Mouse (Mus musculus): ENCODE measurements around the gene Rarg.

DNA sequence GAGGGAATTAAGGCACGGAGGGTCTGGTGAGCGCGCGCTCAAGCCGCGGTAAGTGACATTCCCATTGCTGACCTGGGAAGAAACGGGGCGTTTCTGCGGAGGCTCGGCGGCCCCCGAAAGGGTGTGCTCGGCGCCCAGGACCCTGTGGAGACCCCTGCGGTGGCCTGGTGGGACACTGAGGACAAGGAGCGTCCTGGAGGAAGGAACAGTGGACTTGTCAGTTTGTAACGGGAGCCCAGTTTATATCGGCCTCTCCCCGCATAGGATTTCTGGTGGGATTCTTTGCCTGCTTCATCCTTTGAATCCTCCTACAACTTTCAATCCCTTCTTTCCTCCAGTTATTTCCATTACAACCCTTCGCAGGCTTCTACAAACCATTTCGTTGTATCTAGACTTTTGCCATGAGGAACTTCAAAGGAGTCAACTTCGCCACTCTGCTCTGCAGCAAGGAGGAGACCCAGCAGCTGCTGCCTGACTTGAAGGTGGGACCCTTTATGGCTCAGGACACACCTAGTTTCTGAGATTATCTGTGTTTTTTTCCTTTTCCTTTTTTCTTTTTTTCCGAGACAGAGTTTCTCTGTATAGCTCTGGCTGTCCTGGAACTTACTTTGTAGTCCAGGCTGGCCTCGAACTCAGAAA, 39.2 kb upstream of the Rarg start:
- TF ChIP-seq CTCF (IDR thresholded peaks at IDR 0.05 in 2 of 3, conservative IDR thresholded peaks at IDR 0.05 in 1 of 3; ENCODE audit: control insufficient read depth in 1 of 3, insufficient read depth in 1 of 3, low read depth in 2 of 3, low read length in 3 of 3, poor library complexity in 1 of 3, severe bottlenecking in 1 of 3): no peak
- TF ChIP-seq USF1 (IDR thresholded peaks at IDR 0.05; ENCODE audit: low read depth, low read length): no peak
- peak in 1 of 2 experiments; percentile 99; a peak in 1 of 4 replicates for TF ChIP-seq POLR2A (IDR thresholded peaks at IDR 0.05; ENCODE audit: control insufficient read depth in 1 of 2, insufficient read depth in 1 of 2, low read depth in 1 of 2, low read length in 2 of 2, poor library complexity in 1 of 2)
- no peak for TF ChIP-seq ZC3H11A (IDR thresholded peaks at IDR 0.05; ENCODE audit: low read depth, low read length)
- TF ChIP-seq TAL1 (IDR thresholded peaks at IDR 0.05; ENCODE audit: low read length): no peak
- no peak for TF ChIP-seq POLR2AphosphoS5 (IDR thresholded peaks at IDR 0.05; ENCODE audit: borderline replicate concordance, low read depth, low read length)
- TF ChIP-seq BHLHE40 (IDR thresholded peaks at IDR 0.05; ENCODE audit: borderline replicate concordance, low read depth, low read length): no peak
- no peak for TF ChIP-seq ETS1 (IDR thresholded peaks at IDR 0.05; ENCODE audit: low read depth, low read length)
- TF ChIP-seq CHD2 (IDR thresholded peaks at IDR 0.05; ENCODE audit: low read length): no peak
- no peak for TF ChIP-seq GATA1 (IDR thresholded peaks at IDR 0.05; ENCODE audit: low read depth, low read length)
- no peak for TF ChIP-seq MXI1 (IDR thresholded peaks at IDR 0.05; ENCODE audit: low read depth, low read length)
- TF ChIP-seq CHD1 (IDR thresholded peaks at IDR 0.05; ENCODE audit: low read depth, low read length): no peak

All from MEL (cell line).